ENCODE assay signal across 9 mouse cellular contexts in genomic region chr9:94670704-94671103, GRCm38 (mm10). TPM values are rescaled to one million over a fixed set of nuclear protein-coding genes. Genes with fewer than 3 reads are reported as not detected.
A peak's percentile ranks its signal among the peaks of the same experiment; 100 is the strongest.
DNase-seq lines count a peak whose midpoint lies in the region; ATAC-seq and TF ChIP-seq lines count a peak whose summit lies in the region.
"Had no signal": no experiment of that assay in that cellular context is flagged by ENCODE, and none has a peak within 500 bp of the region (broad histone marks: within the 10 kb centered on the region; RNA-seq: fewer than 3 reads in every experiment).

No protein-coding gene starts in this region.

- H3K27me3 ChIP-seq in kidney, embryonic 16.5 days (ENCODE audit: insufficient read depth, low read length), result no peaks in the 10 kb centered on the region
- peaks cover 14% of the 10 kb centered on the region for H3K27me3 ChIP-seq in forebrain, embryonic 10.5 days (ENCODE audit: poor library complexity, severe bottlenecking)
- H3K27me3 ChIP-seq in intestine, postnatal 0 days (replicated peaks; ENCODE audit: control insufficient read depth, insufficient read depth, low read length), result no peaks in the 10 kb centered on the region
- no peaks in the 10 kb centered on the region for H3K27me3 ChIP-seq in myocyte (ENCODE audit: control insufficient read depth, insufficient read depth, insufficient read length)

- peak overlapping the region; percentile 72; the same call in 1 of the 2 replicates for H3K4me2 ChIP-seq in kidney, embryonic 16.5 days (replicated peaks; ENCODE audit: low read depth, low read length)
- H3K4me2 ChIP-seq in intestine, postnatal 0 days (replicated peaks; ENCODE audit: low read depth), result peak overlapping the region; percentile 64
- H3K4me2 ChIP-seq in myocyte (ENCODE audit: low read depth), result peak overlapping the region; percentile 82

- TF ChIP-seq CTCF in intestine, postnatal 0 days (IDR thresholded peaks at IDR 0.05; ENCODE audit: low read depth), result no peak

- H3K79me2 ChIP-seq in myocyte (ENCODE audit: control insufficient read depth, insufficient read depth), result peaks cover 50% of the 10 kb centered on the region

- H3K4me3 ChIP-seq in kidney, embryonic 16.5 days (ENCODE audit: low read length), result no peak overlapping the region
- H3K4me3 ChIP-seq in forebrain, embryonic 10.5 days, result peak overlapping the region; percentile 50; the same call in 1 of the 2 replicates
- H3K4me3 ChIP-seq in intestine, postnatal 0 days (ENCODE audit: low read depth, low read length), result no peak overlapping the region
- peak overlapping the region; percentile 48 for H3K4me3 ChIP-seq in myocyte

- no peaks in the 10 kb centered on the region for H3K36me3 ChIP-seq in kidney, embryonic 16.5 days (ENCODE audit: insufficient read depth, low read length)
- H3K36me3 ChIP-seq in forebrain, embryonic 10.5 days (replicated peaks), result no peaks in the 10 kb centered on the region
- H3K36me3 ChIP-seq in intestine, postnatal 0 days (ENCODE audit: control insufficient read depth, insufficient read depth), result no peaks in the 10 kb centered on the region
- H3K36me3 ChIP-seq in myocyte (ENCODE audit: control insufficient read depth, insufficient read depth), result peaks cover 11% of the 10 kb centered on the region
- H3K36me3 ChIP-seq: G1E had no signal

- no peaks in the 10 kb centered on the region for H3K9me3 ChIP-seq in kidney, embryonic 16.5 days (ENCODE audit: low read length)
- no peaks in the 10 kb centered on the region for H3K9me3 ChIP-seq in forebrain, embryonic 10.5 days
- no peaks in the 10 kb centered on the region for H3K9me3 ChIP-seq in intestine, postnatal 0 days (ENCODE audit: control insufficient read depth)

- peak overlapping the region; percentile 26 for H3ac ChIP-seq in myocyte (ENCODE audit: control insufficient read depth, insufficient read length)

- no peak for DNase-seq in kidney, adult 8-10 months
- DNase-seq in forebrain, embryonic 10.5 days (ENCODE audit: extremely low spot score, low spot score), result no peak
- no peak for DNase-seq in adrenal gland, postnatal 4 days (ENCODE audit: low spot score in 2 of 2)
- no peak for DNase-seq in spleen, adult 12 weeks (ENCODE audit: low spot score)
- no peak for DNase-seq in frontal cortex, adult 2 months (ENCODE audit: extremely low spot score in 1 of 2, low spot score in 1 of 2)

- H3K9ac ChIP-seq in kidney, embryonic 16.5 days (replicated peaks; ENCODE audit: low read length), result no peak overlapping the region
- H3K9ac ChIP-seq in intestine, postnatal 0 days (ENCODE audit: low read depth, low read length), result no peak overlapping the region

- H3K4me1 ChIP-seq in kidney, embryonic 16.5 days (ENCODE audit: insufficient read depth, low read length), result 0 out of 2 replicates have a peak, but pooled peaks cover 6% of the 10 kb centered on the region
- peaks cover 22% of the 10 kb centered on the region for H3K4me1 ChIP-seq in forebrain, embryonic 10.5 days
- H3K4me1 ChIP-seq in intestine, postnatal 0 days (replicated peaks; ENCODE audit: control insufficient read depth, insufficient read depth, low read length), result no peaks in the 10 kb centered on the region

- ATAC-seq in kidney, embryonic 16.5 days (ENCODE audit: low FRiP score, low TSS enrichment), result no peak
- no peak for ATAC-seq in intestine, postnatal 0 days

- H3K27ac ChIP-seq in kidney, embryonic 16.5 days (ENCODE audit: low read length), result no peak overlapping the region
- no peak overlapping the region for H3K27ac ChIP-seq in forebrain, embryonic 10.5 days
- no peak overlapping the region for H3K27ac ChIP-seq in intestine, postnatal 0 days (ENCODE audit: low read depth, low read length)

- no peak for TF ChIP-seq POLR2A in myocyte (IDR thresholded peaks at IDR 0.05; ENCODE audit: insufficient read length, low read depth)

TF ChIP-seq in myocyte, 11 proteins besides CTCF, POLR2A, EP300 and RAD21:
- TF ChIP-seq MYOD1 (IDR thresholded peaks at IDR 0.05; ENCODE audit: control insufficient read depth in 1 of 3, insufficient read length in 2 of 3, low read depth in 2 of 3) (no peak), MYOG (IDR thresholded peaks at IDR 0.05; ENCODE audit: control insufficient read depth in 1 of 3, insufficient read depth in 1 of 3, insufficient read length in 2 of 3, low read depth in 2 of 3) (no peak), POLR2AphosphoS2 (IDR thresholded peaks at IDR 0.05; ENCODE audit: insufficient read length, low read depth) (no peak), CEBPB (IDR thresholded peaks at IDR 0.05; ENCODE audit: insufficient read depth, poor library complexity, severe bottlenecking) (no peak), USF1 (IDR thresholded peaks at IDR 0.05; ENCODE audit: low read depth) (no peak), E2F4 (IDR thresholded peaks at IDR 0.05; ENCODE audit: insufficient read depth) (no peak), TCF3 (IDR thresholded peaks at IDR 0.05; ENCODE audit: insufficient read length, low read depth) (no peak), MAX (IDR thresholded peaks at IDR 0.05; ENCODE audit: low read depth) (no peak), REST (IDR thresholded peaks at IDR 0.05; ENCODE audit: insufficient read depth, insufficient read length) (no peak), SRF (IDR thresholded peaks at IDR 0.05; ENCODE audit: control insufficient read depth, insufficient read length, low read depth) (no peak), TCF12 (IDR thresholded peaks at IDR 0.05; ENCODE audit: insufficient read depth, poor library complexity, severe bottlenecking) (no peak)

RNA-seq across cellular contexts. Expression of gene Slc9a9, which starts 1.0 kb away (rescaled TPM):
- polyA plus RNA-seq in kidney, embryonic 16.5 days (2015; fragmentation: Nextera tagmentation; extraction: Ambion mirVana), result 3.9 and 4.3 TPM in 2 replicates
- 0.91 and 1.2 TPM in 2 replicates for polyA plus RNA-seq in forebrain, embryonic 10.5 days (2016; fragmentation: Nextera tagmentation; extraction: Ambion mirVana)
- polyA plus RNA-seq in intestine, postnatal 0 days (2015; fragmentation: Nextera tagmentation; extraction: Ambion mirVana), result 1.0 and 1.2 TPM in 2 replicates
- 21.5 TPM for polyA plus RNA-seq in myocyte (2012; fragmentation: generic; extraction: Trizol)
- total RNA-seq in adrenal gland, postnatal 4 days (2021), result 1 to 10 TPM; 3.4 to 4.4 TPM
- polyA plus RNA-seq in frontal cortex, adult 2 months (2012; rRNA removed), result 18.4 and 20.8 TPM in 2 replicates
- polyA plus RNA-seq: G1E had no signal

Comparison
In these comparisons a context has a peak if more than half of its experiments do, and no peak if none do; other contexts are left out.
1. H3K4me3 ChIP-seq: peak in forebrain, embryonic 10.5 days (single experiment) and myocyte (single experiment); none in kidney, embryonic 16.5 days (single experiment) and intestine, postnatal 0 days (single experiment).
2. Peak in every context shown above with its lines, with median percentiles within 50 percentile points of each other: H3K4me2 ChIP-seq.